Mouse (Mus musculus) heart, postnatal 14 days (tissue): ENCODE results near the gene Mtch2. TPM values are rescaled to one million over a fixed set of nuclear protein-coding genes. Genes with fewer than 3 reads are reported as not detected.
"Not testable (repeated sequence)": the region's sequence is repeated elsewhere in the genome, so short reads cannot be mapped to it uniquely, and the experiment has no call there.

Experiments
- DNase-seq, 2 experiments: peaks; one replicate each; pipeline ENCODE4 v3.0.0; 2021 to 2022
- intact Hi-C: fragments of 180-260 bp; cut with DNase I; formaldehyde crosslinking; loops from one replicate; pipeline ENCODE4 v1.15.1; 2025
- total RNA-seq, 2 experiments: library from RNA; stranded (reverse); gene quantifications; 2 replicates each; pipeline ENCODE4 v1.2.3; 2021

Mtch2 gene
- total RNA-seq, 2 experiments from 2014 or later = 184 to 190 TPM

- intact Hi-C loops = no loop called here
- DNase-seq = no peak
Observed at GRCm38 (mm10) chr2:90850401-90850800, 3.4 kb downstream of the Mtch2 start.

- intact Hi-C loops = no loop called here
Observed at GRCm38 (mm10) chr2:90861486-90861885, 14.5 kb downstream of the Mtch2 start.

GRCm38 (mm10) chr2:90864184-90864583, 17.2 kb downstream of the Mtch2 start:
- intact Hi-C loops = no loop called here
- no peak for DNase-seq

More at GRCm38 (mm10) chr2:90861486-90861885, 14.5 kb downstream of the Mtch2 start:
- DNase-seq = no peak

GRCm38 (mm10) chr2:90866524-90866923, 19.6 kb downstream of the Mtch2 start:
- intact Hi-C loops = loop anchor here (1.0 to 2.0 kb wide), 2 partner anchors 195 to 234 kb away; no protein-coding TSS in a partner anchor

GRCm38 (mm10) chr2:90870136-90870601, 23.2 kb downstream of the Mtch2 start:
- intact Hi-C loops = no loop called here
- peak; percentile 40 to 47 for DNase-seq

More at GRCm38 (mm10) chr2:90866524-90866923, 19.6 kb downstream of the Mtch2 start:
- peak; percentile 84 to 92 for DNase-seq

GRCm38 (mm10) chr2:90871180-90871961, 24.4 kb downstream of the Mtch2 start:
- no peak for DNase-seq
- intact Hi-C loops = no loop called here

- intact Hi-C loops = no loop called here
- DNase-seq = peak in 1 of 2 experiments; percentile 35
Observed at GRCm38 (mm10) chr2:90874025-90874424, 27.1 kb downstream of the Mtch2 start.

- intact Hi-C loops = no loop called here
- no peak for DNase-seq
Observed at GRCm38 (mm10) chr2:90875239-90875638, 28.3 kb downstream of the Mtch2 start.

- intact Hi-C loops = no loop called here
- no peak for DNase-seq
Observed at GRCm38 (mm10) chr2:90877584-90878259, 30.8 kb downstream of the Mtch2 start.

- DNase-seq = no peak
- intact Hi-C loops = no loop called here
Observed at GRCm38 (mm10) chr2:90879419-90879818, 32.5 kb downstream of the Mtch2 start.

GRCm38 (mm10) chr2:90880144-90880785, 33.3 kb downstream of the Mtch2 start:
- no peak for DNase-seq
- intact Hi-C loops = no loop called here

GRCm38 (mm10) chr2:90881824-90882223, 34.9 kb downstream of the Mtch2 start:
- no peak for DNase-seq
- intact Hi-C loops = no loop called here

GRCm38 (mm10) chr2:90885218-90886041, 38.5 kb downstream of the Mtch2 start, which contains the start of gene C1qtnf4:
Gene C1qtnf4 (plus strand): TSS chr2:90885860.
- intact Hi-C loops = no loop called here
- peak in 1 of 2 experiments; percentile 18 for DNase-seq

GRCm38 (mm10) chr2:90886436-90886835, 39.5 kb downstream of the Mtch2 start:
- no peak for DNase-seq
- intact Hi-C loops = no loop called here

GRCm38 (mm10) chr2:90887627-90888026, 40.7 kb downstream of the Mtch2 start:
- intact Hi-C loops = no loop called here
- DNase-seq = no peak

GRCm38 (mm10) chr2:90889550-90890548, 42.9 kb downstream of the Mtch2 start:
- intact Hi-C loops = no loop called here
- peak; percentile 55 to 56 for DNase-seq

GRCm38 (mm10) chr2:90893673-90894298, 46.8 kb downstream of the Mtch2 start:
- DNase-seq = no peak
- intact Hi-C loops = no loop called here

- intact Hi-C loops, DNase-seq: not testable (repeated sequence)
Observed at GRCm38 (mm10) chr2:90894299-90894677, 47.3 kb downstream of the Mtch2 start.
